Mouse (Mus musculus) CH12.LX (cell line): ENCODE results near the gene Gm17482.

Experiments
- BHLHE40 ChIP-seq: IDR thresholded peaks from 2 replicates; pipeline ENCODE4 v1.6.1; 2011; ENCODE audit warnings: mild to moderate bottlenecking, low read depth, low read length, improper control_type of control experiment
- CTCF ChIP-seq, 2 experiments: IDR thresholded peaks in 1 of 2; conservative IDR thresholded peaks in 1 of 2; 2 replicates each; pipeline ENCODE4 v1.5.1; 2011 to 2012; ENCODE audit warnings: low read depth in 2 of 2, low read length in 2 of 2, improper control_type of control experiment in 1 of 2, inconsistent platforms in 1 of 2, mild to moderate bottlenecking in 1 of 2, moderate library complexity in 1 of 2
- EP300 ChIP-seq: IDR thresholded peaks from 2 replicates; pipeline ENCODE4 v1.6.1; 2011; ENCODE audit warnings: low read length, improper control_type of control experiment
- MAFK ChIP-seq: IDR thresholded peaks from 2 replicates; pipeline ENCODE4 v1.6.1; 2011; ENCODE audit warnings: low read length, improper control_type of control experiment; ENCODE audit not compliant: insufficient replicate concordance
- MYC ChIP-seq: IDR thresholded peaks from 2 replicates; pipeline ENCODE4 v1.6.1; 2011; ENCODE audit warnings: low read depth, mild to moderate bottlenecking, improper control_type of control experiment, low read length
- POLR2A ChIP-seq: IDR thresholded peaks from 2 replicates; pipeline ENCODE4 v1.6.1; 2011; ENCODE audit warnings: low read depth, mild to moderate bottlenecking, improper control_type of control experiment, low read length
- POLR2AphosphoS2 ChIP-seq: IDR thresholded peaks from 2 replicates; pipeline ENCODE4 v1.6.1; 2011; ENCODE audit warnings: low read depth, low read length, improper control_type of control experiment
- SMC3 ChIP-seq: IDR thresholded peaks from 2 replicates; pipeline ENCODE4 v1.6.1; 2011; ENCODE audit warnings: low read depth, low read length, improper control_type of control experiment
- TCF12 ChIP-seq: IDR thresholded peaks from 2 replicates; pipeline ENCODE4 v1.6.1; 2014; ENCODE audit warnings: low read depth, mild to moderate bottlenecking, inconsistent platforms, low read length, improper control_type of control experiment
- USF1 ChIP-seq: IDR thresholded peaks from 2 replicates; pipeline ENCODE4 v1.6.1; 2014; ENCODE audit warnings: low read depth, mild to moderate bottlenecking, inconsistent platforms, low read length, improper control_type of control experiment
- ZKSCAN1 ChIP-seq: IDR thresholded peaks from 2 replicates; pipeline ENCODE4 v1.6.1; 2012; ENCODE audit warnings: low read depth, inconsistent platforms, low read length, improper control_type of control experiment, borderline replicate concordance
- ZMIZ1 ChIP-seq: IDR thresholded peaks from 2 replicates; pipeline ENCODE4 v1.6.1; 2012; ENCODE audit warnings: low read depth, mild to moderate bottlenecking, inconsistent platforms, low read length, improper control_type of control experiment
- ZNF384 ChIP-seq: IDR thresholded peaks from 2 replicates; pipeline ENCODE4 v1.6.1; 2012; ENCODE audit warnings: low read depth, low read length, improper control_type of control experiment, inconsistent platforms

GRCm38 (mm10) chr6:115293877-115294276, 66.7 kb downstream of the Gm17482 start:
- TF ChIP-seq EP300, result no peak
- TF ChIP-seq CTCF (conservative IDR thresholded peaks at IDR 0.05 in 1 of 2, IDR thresholded peaks at IDR 0.05 in 1 of 2; ENCODE audit: low read depth in 2 of 2, low read length in 2 of 2), result no peak
- TF ChIP-seq SMC3, result no peak
- no peak for TF ChIP-seq USF1
- TF ChIP-seq POLR2A, result no peak
- TF ChIP-seq MYC, result no peak
- no peak for TF ChIP-seq POLR2AphosphoS2
- no peak for TF ChIP-seq ZKSCAN1
- TF ChIP-seq TCF12, result no peak
- no peak for TF ChIP-seq MAFK
- no peak for TF ChIP-seq ZMIZ1
- TF ChIP-seq ZNF384, result no peak
- TF ChIP-seq BHLHE40, result no peak
